Mouse (Mus musculus): ENCODE data around the gene Gm26897.

DNA sequence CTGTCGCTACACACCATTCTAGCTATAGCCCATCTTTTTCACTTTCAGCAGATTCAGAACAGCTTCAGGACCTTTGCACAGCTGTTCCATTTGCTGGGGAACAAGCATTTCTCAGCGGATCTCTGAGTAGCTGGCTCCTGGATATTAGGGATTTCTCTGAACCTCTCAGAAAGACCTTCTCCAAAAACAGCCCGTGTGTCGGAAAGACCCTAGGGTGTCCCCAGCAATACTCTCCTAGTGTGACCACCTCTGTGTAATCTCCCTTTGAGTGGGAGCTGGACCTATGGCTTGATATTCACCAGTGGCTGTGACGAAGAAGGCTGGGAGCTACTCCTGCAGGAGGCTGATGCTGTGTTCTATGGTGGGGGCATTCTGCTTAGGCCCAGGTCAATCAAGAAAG, 44.4 kb downstream of the Gm26897 start:
- no peak for TF ChIP-seq CTCF (conservative IDR thresholded peaks at IDR 0.05; ENCODE audit: low read length)
- no peak for TF ChIP-seq POU5F1 (IDR thresholded peaks at IDR 0.05; ENCODE audit: borderline replicate concordance, low read length)
- TF ChIP-seq NANOG (IDR thresholded peaks at IDR 0.05; ENCODE audit: borderline replicate concordance, low read length), result no peak
